ENCODE assay signal across 8 mouse cellular contexts in genomic region chr17:80479295-80480030, GRCm38 (mm10). TPM values are rescaled to one million over a fixed set of nuclear protein-coding genes. Genes with fewer than 3 reads are reported as not detected.
DNase-seq lines count a peak whose midpoint lies in the region; ATAC-seq and TF ChIP-seq lines count a peak whose summit lies in the region.

No protein-coding gene starts in this region.

- peak overlapping the region; percentile 51 for H3K27ac ChIP-seq in cortical plate, adult 2 months (ENCODE audit: insufficient read depth, low read length)

- peak overlapping the region; percentile 90 for H3K4me3 ChIP-seq in cortical plate, adult 2 months (ENCODE audit: insufficient read depth, low read length)

- peak; percentile 50; the same call in 1 of the 2 replicates for TF ChIP-seq POLR2A in cortical plate, adult 2 months (IDR thresholded peaks at IDR 0.05; ENCODE audit: extremely low read depth, insufficient read depth, low read length)

- intact Hi-C loops in left cerebral cortex, postnatal 25 days (cut with DNase I), result loop anchor here (5.0 kb wide), 2 partner anchors 107 to 272 kb away; partner anchors contain the start of genes Gm10190, Srsf7 and Ttc39d

- no peaks in the 10 kb centered on the region; the same call in 1 of the 2 replicates for H3K4me1 ChIP-seq in cortical plate, adult 2 months (ENCODE audit: control insufficient read depth, insufficient read depth, low read length)

- TF ChIP-seq CTCF in cortical plate, adult 2 months (IDR thresholded peaks at IDR 0.05; ENCODE audit: extremely low read depth, insufficient read depth, low read length), result no peak

- DNase-seq in adipocyte (ENCODE audit: low spot score), result peak; percentile 80
- DNase-seq in gastrocnemius, adult 8-10 months (ENCODE audit: low spot score in 2 of 2), result peak; percentile 16 to 35
- peak; percentile 77 for DNase-seq in induced T-regulatory cell, adult 2 months (ENCODE audit: low read depth)
- DNase-seq in left cerebral cortex, postnatal 25 days (ENCODE audit: low spot score in 2 of 2), result peak; percentile 61 to 69
- peak; percentile 49 to 54 for DNase-seq in right cerebral cortex, postnatal 36 days (ENCODE audit: low spot score in 2 of 2)
- peak; percentile 44 to 63 for DNase-seq in urinary bladder, postnatal 36 days (ENCODE audit: low spot score in 2 of 2)

- ATAC-seq in megakaryocyte-erythroid progenitor cell, adult 5-6 weeks (replicated peaks; ENCODE audit: low FRiP score, low TSS enrichment, poor library complexity, severe bottlenecking), result peak; percentile 24

RNA-seq across cellular contexts. Expression of gene Sos1, which starts 0.8 kb away (rescaled TPM):
- polyA plus RNA-seq in cortical plate, adult 2 months (2012; rRNA removed), result 14.2 TPM in 2 replicates
- total RNA-seq in gastrocnemius, adult 8-10 months (2022), result 10 to 100 TPM; 13.2 to 16.6 (median 16.0) TPM
- total RNA-seq in left cerebral cortex, postnatal 25 days (2021), result 10 to 100 TPM; 31.8 to 33.8 TPM
- total RNA-seq in megakaryocyte-erythroid progenitor cell, adult 5-6 weeks (2014; fragmentation: Nextera tagmentation), result 25.0 and 31.3 TPM in 2 replicates
- total RNA-seq in megakaryocyte-erythroid progenitor cell, adult 5-6 weeks (2017), result 16.2 and 17.4 TPM in 2 replicates

Comparison
In these comparisons a context has a peak if more than half of its experiments do, and no peak if none do; other contexts are left out.
1. Peak in every context shown above with its lines: DNase-seq, ATAC-seq, H3K4me3 ChIP-seq and H3K27ac ChIP-seq.
2. DNase-seq: peak in every context shown above with its lines; median percentile 80 in adipocyte; 77 in induced T-regulatory cell, adult 2 months; 65 in left cerebral cortex, postnatal 25 days; 54 in urinary bladder, postnatal 36 days; 52 in right cerebral cortex, postnatal 36 days; 26 in gastrocnemius, adult 8-10 months.